Mouse (Mus musculus) stomach, postnatal 0 days (tissue): ENCODE data around the gene Elovl3. TPM values are rescaled to one million over a fixed set of nuclear protein-coding genes. Genes with fewer than 3 reads are reported as not detected.

ENCODE experiments used
- ATAC-seq: fragments of 200-750 bp; cut with Nextera tagmentation; 2 replicates; pipeline ENCODE4 v1.8.0; 2017; ENCODE audit not compliant: low FRiP score, low TSS enrichment
- DNase-seq: peaks from one replicate; pipeline ENCODE4 v3.0.0-alpha.2; 2016; ENCODE audit warnings: low spot score
- H3K27ac ChIP-seq: fragments of 300-500 bp; sonication (generic); replicated peaks from 2 replicates; pipeline ENCODE4 v1.5.1; 2014; ENCODE audit warnings: mild to moderate bottlenecking, control low read depth
- H3K27me3 ChIP-seq: fragments of 300-500 bp; sonication (generic); 2 replicates; pipeline ENCODE4 v1.6.1; 2014; ENCODE audit warnings: low read length; ENCODE audit not compliant: control insufficient read depth, insufficient read depth
- H3K36me3 ChIP-seq: fragments of 300-500 bp; sonication (generic); 2 replicates; pipeline ENCODE4 v1.6.1; 2014; ENCODE audit warnings: low read length, mixed read lengths; ENCODE audit not compliant: control insufficient read depth, insufficient read depth
- H3K4me1 ChIP-seq: fragments of 300-500 bp; sonication (generic); replicated peaks from 2 replicates; pipeline ENCODE4 v1.6.1; 2014; ENCODE audit warnings: antibody characterized with exemption; ENCODE audit not compliant: control insufficient read depth, insufficient read depth
- H3K4me2 ChIP-seq: fragments of 300-500 bp; sonication (generic); replicated peaks from 2 replicates; pipeline ENCODE4 v1.6.1; 2014; ENCODE audit warnings: low read depth, mild to moderate bottlenecking, control low read depth, moderate library complexity
- H3K4me3 ChIP-seq: fragments of 300-500 bp; sonication (generic); 2 replicates; pipeline ENCODE4 v1.5.1; 2014; ENCODE audit warnings: low read depth, low read length, control low read depth
- H3K9ac ChIP-seq: fragments of 300-500 bp; sonication (generic); 2 replicates; pipeline ENCODE4 v1.6.1; 2014; ENCODE audit warnings: mild to moderate bottlenecking, low read length, control low read depth, mixed read lengths
- H3K9me3 ChIP-seq: fragments of 300-500 bp; sonication (generic); 2 replicates; pipeline ENCODE4 v1.6.1; 2016; ENCODE audit warnings: low read length; ENCODE audit not compliant: control insufficient read depth
- CTCF ChIP-seq: IDR thresholded peaks from 2 replicates; pipeline ENCODE4 v1.5.1; 2016; ENCODE audit warnings: antibody characterized with exemption, low read depth, mild to moderate bottlenecking, moderate library complexity
- EP300 ChIP-seq: optimal IDR thresholded peaks from 2 replicates; pipeline ENCODE3; 2016; ENCODE audit warnings: antibody characterized with exemption
- WGBS: fragments of 180-500 bp; shearing (Covaris S2); extraction: QIAGEN DNeasy Blood & Tissue Kit; methylation state at CpG from one replicate; pipeline ENCODE4 v1.1.7; 2014; 5-methylcytosine and 5-hydroxymethylcytosine counted together
- polyA plus RNA-seq: library from polyadenylated mRNA; unstranded; fragments of >200 nt; fragmentation: Nextera tagmentation; extraction: Ambion mirVana; gene quantifications from 2 replicates; pipeline ENCODE4 v1.2.1, GENCODE M21; 2015

Gene Elovl3
- polyA plus RNA-seq, 1 experiment from 2014 or later, result not detected

DNA sequence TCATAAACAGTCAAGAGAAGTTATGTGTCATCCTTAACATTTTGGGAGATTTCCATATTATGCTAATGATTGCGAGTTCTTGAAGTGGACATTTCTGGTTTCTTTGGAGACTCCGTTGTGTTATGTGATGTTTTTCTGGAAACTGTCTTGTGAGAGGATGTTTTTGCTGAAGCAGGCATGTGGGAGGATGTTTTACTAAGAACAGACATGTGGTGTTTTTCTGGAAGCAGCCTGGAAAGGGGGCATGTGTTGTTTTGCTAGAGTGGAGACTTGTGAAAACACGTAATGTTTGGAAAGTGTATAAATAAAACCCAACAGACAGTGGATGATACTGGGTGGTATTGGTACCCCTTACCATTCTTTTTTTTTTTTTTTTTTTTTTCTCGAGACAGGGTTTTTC, 36.4 kb upstream of the Elovl3 start:
- no peaks in the 10 kb centered on the region for H3K27me3 ChIP-seq
- no peak overlapping the region for H3K4me3 ChIP-seq
- TF ChIP-seq EP300 (no peak), CTCF (no peak)
- DNase-seq (no peak), ATAC-seq (no peak)
- no peaks in the 10 kb centered on the region for H3K9me3 ChIP-seq
- H3K36me3 ChIP-seq, result no peaks in the 10 kb centered on the region
- no peak overlapping the region for H3K27ac ChIP-seq
- no peak overlapping the region for H3K4me2 ChIP-seq
- no peak overlapping the region for H3K9ac ChIP-seq
- 84% methylated on average over 3 of the region's 4 CpGs for WGBS
- no peaks in the 10 kb centered on the region for H3K4me1 ChIP-seq

DNA sequence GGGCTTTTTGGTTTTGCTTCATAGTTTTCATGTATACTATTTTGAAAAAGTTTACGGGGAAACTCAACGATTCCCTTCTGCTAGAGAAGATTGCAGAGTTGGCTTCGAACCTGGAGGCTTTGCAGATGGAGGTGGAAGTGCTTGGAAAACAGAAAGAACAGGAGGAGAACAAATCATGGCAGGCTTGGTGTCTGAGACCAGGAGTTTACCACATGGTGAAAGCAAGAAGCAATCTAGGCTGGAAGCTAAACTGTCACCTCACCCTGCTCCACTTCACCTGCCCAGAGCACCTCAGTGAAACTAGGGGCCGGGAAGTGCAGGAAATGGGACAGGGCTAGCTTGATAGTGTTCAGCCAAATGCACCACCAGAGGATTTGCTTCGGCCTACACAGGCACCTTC, 35.3 kb upstream of the Elovl3 start:
- 89% methylated on average over 5 of the region's 5 CpGs for WGBS
- DNase-seq, result no peak
- ATAC-seq, result no peak
- Histone ChIP-seq H3K4me1 (no peaks in the 10 kb centered on the region), H3K4me2 (no peak overlapping the region), H3K4me3 (no peak overlapping the region), H3K27me3 (no peaks in the 10 kb centered on the region), H3K27ac (no peak overlapping the region), H3K36me3 (no peaks in the 10 kb centered on the region), H3K9me3 (no peaks in the 10 kb centered on the region), H3K9ac (no peak overlapping the region)
- no peak for TF ChIP-seq EP300
- TF ChIP-seq CTCF, result no peak

DNA sequence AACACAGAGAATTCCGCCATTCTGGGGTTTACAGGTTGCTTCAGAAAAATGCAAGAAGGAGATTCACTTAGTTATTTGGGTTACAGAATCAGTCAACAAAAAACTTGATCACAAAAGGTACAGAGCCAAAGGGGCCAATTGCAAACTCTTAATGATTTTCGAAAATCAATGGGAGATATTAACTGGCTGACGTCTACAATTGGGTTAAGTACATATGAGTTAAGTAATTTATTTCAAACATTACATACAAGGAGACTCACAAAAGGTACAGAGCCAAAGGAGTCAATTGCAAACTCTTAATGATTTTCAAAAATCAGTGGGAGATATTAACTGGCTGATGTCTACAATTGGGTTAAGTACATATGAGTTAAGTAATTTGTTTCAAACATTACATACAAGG, 32.1 kb upstream of the Elovl3 start:
- DNase-seq (no peak), ATAC-seq (no peak)
- no peak overlapping the region for H3K4me2 ChIP-seq
- no peaks in the 10 kb centered on the region for H3K27me3 ChIP-seq
- WGBS, result 88% methylated on average over 3 of the region's 3 CpGs
- no peak overlapping the region for H3K27ac ChIP-seq
- H3K9ac ChIP-seq, result no peak overlapping the region
- no peaks in the 10 kb centered on the region for H3K9me3 ChIP-seq
- no peaks in the 10 kb centered on the region for H3K4me1 ChIP-seq
- no peaks in the 10 kb centered on the region for H3K36me3 ChIP-seq
- no peak for TF ChIP-seq CTCF
- no peak for TF ChIP-seq EP300
- H3K4me3 ChIP-seq, result no peak overlapping the region

- Histone ChIP-seq H3K4me1 (no peaks in the 10 kb centered on the region), H3K36me3 (no peaks in the 10 kb centered on the region), H3K27ac (no peak overlapping the region), H3K9me3 (no peaks in the 10 kb centered on the region), H3K4me3 (no peak overlapping the region), H3K4me2 (no peak overlapping the region), H3K27me3 (no peaks in the 10 kb centered on the region), H3K9ac (no peak overlapping the region)
- no peak for TF ChIP-seq CTCF
- no peak for TF ChIP-seq EP300
- WGBS, result 57% methylated on average over 6 of the region's 6 CpGs
- DNase-seq (no peak), ATAC-seq (no peak)
Observed at GRCm38 (mm10) chr19:46103437-46104186, 28.1 kb upstream of the Elovl3 start.

- DNase-seq (no peak), ATAC-seq (no peak)
- Histone ChIP-seq H3K4me2 (no peak overlapping the region), H3K27ac (no peak overlapping the region), H3K9me3 (no peaks in the 10 kb centered on the region), H3K9ac (no peak overlapping the region), H3K36me3 (no peaks in the 10 kb centered on the region), H3K4me3 (no peak overlapping the region), H3K4me1 (no peaks in the 10 kb centered on the region), H3K27me3 (no peaks in the 10 kb centered on the region)
- TF ChIP-seq EP300 (no peak), CTCF (no peak)
- WGBS, result 69% methylated on average over 2 of the region's 2 CpGs
Observed at GRCm38 (mm10) chr19:46104187-46104557, 27.5 kb upstream of the Elovl3 start.

GRCm38 (mm10) chr19:46110214-46110613, 21.5 kb upstream of the Elovl3 start:
- TF ChIP-seq EP300, result no peak
- no peak for TF ChIP-seq CTCF
- no peak for ATAC-seq
- Histone ChIP-seq H3K27ac (no peak overlapping the region), H3K27me3 (no peaks in the 10 kb centered on the region), H3K4me2 (no peak overlapping the region), H3K4me1 (no peaks in the 10 kb centered on the region), H3K9ac (no peak overlapping the region), H3K36me3 (no peaks in the 10 kb centered on the region), H3K4me3 (no peak overlapping the region), H3K9me3 (no peaks in the 10 kb centered on the region)
- 80% methylated on average over 2 of the region's 2 CpGs for WGBS
- no peak for DNase-seq
